Mouse (Mus musculus) CH12.LX (cell line): ENCODE results near the gene Iqgap3.

ENCODE experiments used
- CTCF ChIP-seq, 2 experiments: IDR thresholded peaks in 1 of 2; conservative IDR thresholded peaks in 1 of 2; 2 replicates each; pipeline ENCODE4 v1.5.1; 2011 to 2012; ENCODE audit warnings: low read depth in 2 of 2, low read length in 2 of 2, improper control_type of control experiment in 1 of 2, inconsistent platforms in 1 of 2, mild to moderate bottlenecking in 1 of 2, moderate library complexity in 1 of 2
- E2F4 ChIP-seq: IDR thresholded peaks from 2 replicates; pipeline ENCODE4 v1.6.1; 2011; ENCODE audit warnings: low read depth, low read length, improper control_type of control experiment; ENCODE audit not compliant: insufficient replicate concordance
- ELF1 ChIP-seq: IDR thresholded peaks from 2 replicates; pipeline ENCODE4 v1.6.1; 2014; ENCODE audit warnings: low read depth, mild to moderate bottlenecking, inconsistent platforms, low read length, improper control_type of control experiment
- EP300 ChIP-seq: IDR thresholded peaks from 2 replicates; pipeline ENCODE4 v1.6.1; 2011; ENCODE audit warnings: low read length, improper control_type of control experiment
- MAZ ChIP-seq: IDR thresholded peaks from 2 replicates; pipeline ENCODE4 v1.6.1; 2012; ENCODE audit warnings: low read depth, mild to moderate bottlenecking, inconsistent platforms, low read length, improper control_type of control experiment, moderate library complexity
- PAX5 ChIP-seq: IDR thresholded peaks from 2 replicates; pipeline ENCODE4 v1.6.1; 2012; ENCODE audit warnings: low read length, inconsistent platforms, mixed read lengths
- POLR2A ChIP-seq: IDR thresholded peaks from 2 replicates; pipeline ENCODE4 v1.6.1; 2011; ENCODE audit warnings: low read depth, mild to moderate bottlenecking, improper control_type of control experiment, low read length
- SMC3 ChIP-seq: IDR thresholded peaks from 2 replicates; pipeline ENCODE4 v1.6.1; 2011; ENCODE audit warnings: low read depth, low read length, improper control_type of control experiment
- ZKSCAN1 ChIP-seq: IDR thresholded peaks from 2 replicates; pipeline ENCODE4 v1.6.1; 2012; ENCODE audit warnings: low read depth, inconsistent platforms, low read length, improper control_type of control experiment, borderline replicate concordance

DNA sequence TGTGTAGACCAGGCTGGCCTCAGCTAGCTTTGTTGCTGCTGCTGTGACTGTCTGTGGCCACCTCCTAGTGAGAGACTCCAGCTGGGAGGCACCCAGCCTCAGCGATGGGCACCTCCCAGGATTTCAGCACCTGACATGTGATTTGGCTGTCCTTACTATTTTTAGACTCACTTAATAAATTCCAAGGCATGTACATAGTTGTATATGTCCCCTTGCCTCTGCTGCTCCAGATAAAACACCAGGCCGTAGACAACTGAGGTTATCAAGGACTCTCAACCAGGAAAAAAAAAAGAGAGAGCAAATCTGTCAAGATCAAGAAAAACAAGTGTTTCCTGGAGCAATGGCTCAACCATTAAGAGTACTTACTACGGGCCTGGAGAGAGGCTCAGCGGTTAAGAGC, 43.4 kb downstream of the Iqgap3 start:
- no peak for TF ChIP-seq MAZ
- TF ChIP-seq PAX5, result no peak
- TF ChIP-seq CTCF (conservative IDR thresholded peaks at IDR 0.05 in 1 of 2, IDR thresholded peaks at IDR 0.05 in 1 of 2; ENCODE audit: low read depth in 2 of 2, low read length in 2 of 2), result no peak
- no peak for TF ChIP-seq ZKSCAN1
- no peak for TF ChIP-seq EP300
- TF ChIP-seq SMC3, result no peak
- no peak for TF ChIP-seq POLR2A
- TF ChIP-seq ELF1, result no peak
- no peak for TF ChIP-seq E2F4
